Mouse (Mus musculus): Measurements from ENCODE around the gene Snrk.

DNA sequence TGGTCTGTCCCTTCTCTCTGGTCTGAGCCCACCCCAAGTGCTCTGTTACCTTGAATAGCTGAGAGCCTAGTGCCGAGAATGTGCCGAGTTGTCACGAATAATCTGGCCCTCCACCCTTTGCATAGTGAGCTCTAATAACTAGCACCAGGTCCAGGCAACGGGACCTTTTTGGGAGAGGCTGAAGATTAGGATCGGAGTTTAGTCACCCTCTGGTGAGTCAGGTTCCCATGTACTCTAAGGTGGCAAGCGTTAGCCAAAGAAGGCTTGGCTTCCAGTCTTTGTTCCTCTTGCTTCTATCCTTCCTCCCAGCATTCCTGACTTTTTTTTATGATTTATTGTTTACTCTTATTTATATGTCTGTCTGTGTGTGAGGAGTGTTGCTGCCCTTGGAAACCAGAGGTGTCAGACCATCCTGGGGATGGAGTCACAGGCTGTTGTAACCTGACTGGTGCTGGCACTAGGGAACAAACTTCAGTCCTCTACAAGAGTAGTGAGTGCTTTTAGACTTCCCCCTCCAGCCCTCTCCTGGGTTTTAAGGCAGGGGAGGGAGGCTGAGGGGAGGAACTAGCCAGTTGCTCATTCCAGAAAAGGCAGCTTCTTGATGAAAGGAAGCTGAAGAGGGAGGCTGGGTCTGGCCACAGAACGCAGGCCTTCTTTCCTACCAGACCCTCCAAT, 9.2 kb upstream of the Snrk start:
- TF ChIP-seq POLR2A (IDR thresholded peaks at IDR 0.05; ENCODE audit: low read depth, low read length) (no peak), CTCF (conservative IDR thresholded peaks at IDR 0.05; ENCODE audit: insufficient read depth, insufficient read length, low read depth, low read length) (no peak)

Measured in kidney, adult 2 months (tissue).